Mouse (Mus musculus): ENCODE measurements around the gene Nphp4. TPM values are rescaled to one million over a fixed set of nuclear protein-coding genes. Genes with fewer than 3 reads are reported as not detected.

The Nphp4 gene
- total and polyA plus RNA-seq, 2 experiments from 2014 or later: 0.46 to 5.0 TPM

- H3K27ac ChIP-seq (ENCODE audit: low read depth): no peak overlapping the region
- H3K9ac ChIP-seq (replicated peaks; ENCODE audit: low read depth, low read length): no peak overlapping the region
- H3K9me3 ChIP-seq (replicated peaks; ENCODE audit: control insufficient read depth, low read length): no peaks in the 10 kb centered on the region
- DNase-seq (ENCODE audit: low spot score) (no peak), ATAC-seq (ENCODE audit: insufficient read depth, low read depth) (no peak)
- H3K4me1 ChIP-seq (ENCODE audit: control insufficient read depth, insufficient read depth): peaks cover 5% of the 10 kb centered on the region; the same call in 1 of the 2 replicates
- no peak overlapping the region for H3K4me3 ChIP-seq (ENCODE audit: low read depth, low read length)
- no peak overlapping the region for H3K4me2 ChIP-seq (ENCODE audit: low read depth, low read length)
- H3K27me3 ChIP-seq (ENCODE audit: control insufficient read depth, insufficient read depth, low read length): no peaks in the 10 kb centered on the region
- no peaks in the 10 kb centered on the region for H3K36me3 ChIP-seq (replicated peaks; ENCODE audit: control insufficient read depth, insufficient read depth, low read length)
- 62% methylated on average over 10 of the region's 10 CpGs for WGBS
- no peak for TF ChIP-seq CTCF (IDR thresholded peaks at IDR 0.05; ENCODE audit: low read depth)
- TF ChIP-seq EP300 (IDR thresholded peaks at IDR 0.05; ENCODE audit: low read depth): no peak
Observed at GRCm38 (mm10) chr4:152453079-152453478, 23.4 kb upstream of the Nphp4 start.

- Histone ChIP-seq H3K9ac (replicated peaks; ENCODE audit: low read depth, low read length) (no peak overlapping the region), H3K27me3 (ENCODE audit: control insufficient read depth, insufficient read depth, low read length) (no peaks in the 10 kb centered on the region), H3K9me3 (replicated peaks; ENCODE audit: control insufficient read depth, low read length) (no peaks in the 10 kb centered on the region), H3K27ac (ENCODE audit: low read depth) (no peak overlapping the region), H3K4me1 (ENCODE audit: control insufficient read depth, insufficient read depth) (peaks cover 5% of the 10 kb centered on the region; the same call in 1 of the 2 replicates), H3K4me3 (ENCODE audit: low read depth, low read length) (no peak overlapping the region), H3K4me2 (ENCODE audit: low read depth, low read length) (no peak overlapping the region), H3K36me3 (replicated peaks; ENCODE audit: control insufficient read depth, insufficient read depth, low read length) (no peaks in the 10 kb centered on the region)
- 91% methylated on average over 12 of the region's 12 CpGs for WGBS
- ATAC-seq (ENCODE audit: insufficient read depth, low read depth) (no peak), DNase-seq (ENCODE audit: low spot score) (no peak)
- TF ChIP-seq CTCF (IDR thresholded peaks at IDR 0.05; ENCODE audit: low read depth) (no peak), EP300 (IDR thresholded peaks at IDR 0.05; ENCODE audit: low read depth) (no peak)
Observed at GRCm38 (mm10) chr4:152454153-152454552, 22.4 kb upstream of the Nphp4 start.

GRCm38 (mm10) chr4:152456609-152457008, 19.9 kb upstream of the Nphp4 start:
- Histone ChIP-seq H3K36me3 (replicated peaks; ENCODE audit: control insufficient read depth, insufficient read depth, low read length) (no peaks in the 10 kb centered on the region), H3K9me3 (replicated peaks; ENCODE audit: control insufficient read depth, low read length) (no peaks in the 10 kb centered on the region), H3K27ac (ENCODE audit: low read depth) (no peak overlapping the region), H3K27me3 (ENCODE audit: control insufficient read depth, insufficient read depth, low read length) (no peaks in the 10 kb centered on the region), H3K4me1 (ENCODE audit: control insufficient read depth, insufficient read depth) (peaks cover 5% of the 10 kb centered on the region; the same call in 1 of the 2 replicates), H3K4me3 (ENCODE audit: low read depth, low read length) (no peak overlapping the region), H3K9ac (replicated peaks; ENCODE audit: low read depth, low read length) (no peak overlapping the region), H3K4me2 (ENCODE audit: low read depth, low read length) (no peak overlapping the region)
- DNase-seq (ENCODE audit: low spot score): no peak
- ATAC-seq (ENCODE audit: insufficient read depth, low read depth): peak; percentile 49; the same call in 1 of the 2 replicates
- no peak for TF ChIP-seq EP300 (IDR thresholded peaks at IDR 0.05; ENCODE audit: low read depth)
- no peak for TF ChIP-seq CTCF (IDR thresholded peaks at IDR 0.05; ENCODE audit: low read depth)
- WGBS: 35% methylated on average over 18 of the region's 18 CpGs

- Histone ChIP-seq H3K4me2 (ENCODE audit: low read depth, low read length) (no peak overlapping the region), H3K4me3 (ENCODE audit: low read depth, low read length) (no peak overlapping the region), H3K9me3 (replicated peaks; ENCODE audit: control insufficient read depth, low read length) (no peaks in the 10 kb centered on the region), H3K36me3 (replicated peaks; ENCODE audit: control insufficient read depth, insufficient read depth, low read length) (no peaks in the 10 kb centered on the region), H3K27me3 (ENCODE audit: control insufficient read depth, insufficient read depth, low read length) (no peaks in the 10 kb centered on the region), H3K4me1 (ENCODE audit: control insufficient read depth, insufficient read depth) (peaks cover 5% of the 10 kb centered on the region; the same call in 1 of the 2 replicates), H3K9ac (replicated peaks; ENCODE audit: low read depth, low read length) (no peak overlapping the region), H3K27ac (ENCODE audit: low read depth) (no peak overlapping the region)
- WGBS: 88% methylated on average over 4 of the region's 4 CpGs
- TF ChIP-seq EP300 (IDR thresholded peaks at IDR 0.05; ENCODE audit: low read depth) (no peak), CTCF (IDR thresholded peaks at IDR 0.05; ENCODE audit: low read depth) (no peak)
- DNase-seq (ENCODE audit: low spot score) (no peak), ATAC-seq (ENCODE audit: insufficient read depth, low read depth) (no peak)
Observed at GRCm38 (mm10) chr4:152457673-152458072, 18.8 kb upstream of the Nphp4 start.

GRCm38 (mm10) chr4:152462516-152462915, 14.0 kb upstream of the Nphp4 start:
- Histone ChIP-seq H3K4me2 (ENCODE audit: low read depth, low read length) (no peak overlapping the region), H3K27ac (ENCODE audit: low read depth) (no peak overlapping the region), H3K4me1 (ENCODE audit: control insufficient read depth, insufficient read depth) (no peaks in the 10 kb centered on the region), H3K36me3 (replicated peaks; ENCODE audit: control insufficient read depth, insufficient read depth, low read length) (no peaks in the 10 kb centered on the region), H3K9me3 (replicated peaks; ENCODE audit: control insufficient read depth, low read length) (no peaks in the 10 kb centered on the region), H3K27me3 (ENCODE audit: control insufficient read depth, insufficient read depth, low read length) (no peaks in the 10 kb centered on the region), H3K9ac (replicated peaks; ENCODE audit: low read depth, low read length) (no peak overlapping the region), H3K4me3 (ENCODE audit: low read depth, low read length) (no peak overlapping the region)
- DNase-seq (ENCODE audit: low spot score) (no peak), ATAC-seq (ENCODE audit: insufficient read depth, low read depth) (no peak)
- WGBS: 77% methylated on average over 12 of the region's 12 CpGs
- TF ChIP-seq CTCF (IDR thresholded peaks at IDR 0.05; ENCODE audit: low read depth) (no peak), EP300 (IDR thresholded peaks at IDR 0.05; ENCODE audit: low read depth) (no peak)

GRCm38 (mm10) chr4:152463147-152463546, 13.4 kb upstream of the Nphp4 start:
- Histone ChIP-seq H3K9ac (replicated peaks; ENCODE audit: low read depth, low read length) (no peak overlapping the region), H3K27ac (ENCODE audit: low read depth) (no peak overlapping the region), H3K4me3 (ENCODE audit: low read depth, low read length) (no peak overlapping the region), H3K36me3 (replicated peaks; ENCODE audit: control insufficient read depth, insufficient read depth, low read length) (no peaks in the 10 kb centered on the region), H3K4me2 (ENCODE audit: low read depth, low read length) (no peak overlapping the region), H3K9me3 (replicated peaks; ENCODE audit: control insufficient read depth, low read length) (no peaks in the 10 kb centered on the region), H3K27me3 (ENCODE audit: control insufficient read depth, insufficient read depth, low read length) (no peaks in the 10 kb centered on the region), H3K4me1 (ENCODE audit: control insufficient read depth, insufficient read depth) (no peaks in the 10 kb centered on the region)
- ATAC-seq (ENCODE audit: insufficient read depth, low read depth): peak; percentile 45; the same call in 1 of the 2 replicates
- peak; percentile 29 for DNase-seq (ENCODE audit: low spot score)
- TF ChIP-seq EP300 (IDR thresholded peaks at IDR 0.05; ENCODE audit: low read depth) (no peak), CTCF (IDR thresholded peaks at IDR 0.05; ENCODE audit: low read depth) (no peak)
- 36% methylated on average over 9 of the region's 9 CpGs for WGBS

Measured in heart, postnatal 0 days (tissue).